Mouse (Mus musculus) embryonic facial prominence, embryonic 13.5 days (tissue): ENCODE data around the gene Rhbdd1. TPM values are rescaled to one million over a fixed set of nuclear protein-coding genes. Genes with fewer than 3 reads are reported as not detected.

Source experiments
- ATAC-seq: fragments of 200-750 bp; cut with Nextera tagmentation; 2 replicates; pipeline ENCODE4 v1.8.0; 2017; ENCODE audit warnings: low read depth; ENCODE audit not compliant: insufficient number of reproducible peaks, insufficient read depth, low FRiP score, low TSS enrichment
- H3K27ac ChIP-seq: fragments of 300-500 bp; sonication (generic); 2 replicates; pipeline ENCODE4 v1.5.1; 2015; ENCODE audit warnings: moderate library complexity, mild to moderate bottlenecking, inconsistent platforms
- H3K27me3 ChIP-seq: fragments of 300-500 bp; sonication (generic); 2 replicates; pipeline ENCODE4 v1.6.1; 2015; ENCODE audit warnings: mild to moderate bottlenecking, inconsistent platforms
- H3K36me3 ChIP-seq: fragments of 300-500 bp; sonication (generic); 2 replicates; pipeline ENCODE4 v1.6.1; 2015; ENCODE audit warnings: mild to moderate bottlenecking, inconsistent platforms
- H3K4me1 ChIP-seq: fragments of 300-500 bp; sonication (generic); 2 replicates; pipeline ENCODE4 v1.6.1; 2015; ENCODE audit warnings: inconsistent platforms
- H3K4me2 ChIP-seq: fragments of 300-500 bp; sonication (generic); 2 replicates; pipeline ENCODE4 v1.6.1; 2015; ENCODE audit warnings: moderate library complexity, mild to moderate bottlenecking, inconsistent platforms
- H3K4me3 ChIP-seq: fragments of 300-500 bp; sonication (generic); 2 replicates; pipeline ENCODE4 v1.5.1; 2015; ENCODE audit warnings: mild to moderate bottlenecking, inconsistent platforms
- H3K9ac ChIP-seq: fragments of 300-500 bp; sonication (generic); 2 replicates; pipeline ENCODE4 v1.6.1; 2015; ENCODE audit warnings: mild to moderate bottlenecking, inconsistent platforms
- H3K9me3 ChIP-seq: fragments of 300-500 bp; sonication (generic); 2 replicates; pipeline ENCODE4 v1.6.1; 2016; ENCODE audit warnings: inconsistent platforms
- WGBS: fragments of 180-500 bp; shearing (Covaris S2); methylation state at CpG from one replicate; pipeline ENCODE4 v1.1.7; 2015; ENCODE audit warnings: mixed read lengths; 5-methylcytosine and 5-hydroxymethylcytosine counted together
- polyA plus RNA-seq: library from polyadenylated mRNA; unstranded; fragments of >200 nt; fragmentation: Nextera tagmentation; extraction: Ambion mirVana; gene quantifications from 2 replicates; pipeline ENCODE4 v1.2.1, GENCODE M21; 2015

The Rhbdd1 gene
- polyA plus RNA-seq, 1 experiment from 2014 or later, result 6.3 TPM

GRCm38 (mm10) chr1:82292771-82293170, 23.5 kb upstream of the Rhbdd1 start:
- peak; percentile 39; the same call in 1 of the 2 replicates for ATAC-seq
- H3K36me3 ChIP-seq, result peaks cover 16% of the 10 kb centered on the region
- no peaks in the 10 kb centered on the region; the same call in 1 of the 2 replicates for H3K27me3 ChIP-seq
- WGBS, result 0% methylated on average over 13 of the region's 13 CpGs
- peak overlapping the region; percentile 82 for H3K4me2 ChIP-seq
- peak overlapping the region; percentile 87 for H3K9ac ChIP-seq
- H3K9me3 ChIP-seq, result no peaks in the 10 kb centered on the region
- H3K4me1 ChIP-seq, result peaks cover 36% of the 10 kb centered on the region
- H3K27ac ChIP-seq, result peak overlapping the region; percentile 98
- H3K4me3 ChIP-seq, result peak overlapping the region; percentile 71

- no peak for ATAC-seq
- H3K4me2 ChIP-seq, result no peak overlapping the region
- no peak overlapping the region for H3K27ac ChIP-seq
- H3K4me1 ChIP-seq, result peaks cover 23% of the 10 kb centered on the region
- WGBS, result 10% methylated on average over 6 of the region's 6 CpGs
- H3K9ac ChIP-seq, result no peak overlapping the region
- no peaks in the 10 kb centered on the region; the same call in 1 of the 2 replicates for H3K27me3 ChIP-seq
- H3K36me3 ChIP-seq, result peaks cover 2% of the 10 kb centered on the region
- no peak overlapping the region for H3K4me3 ChIP-seq
- no peaks in the 10 kb centered on the region for H3K9me3 ChIP-seq
Measured at GRCm38 (mm10) chr1:82294102-82294501, 22.1 kb upstream of the Rhbdd1 start.

- H3K4me3 ChIP-seq, result no peak overlapping the region
- no peaks in the 10 kb centered on the region for H3K4me1 ChIP-seq
- WGBS, result 28% methylated on average over 1 of the region's 1 CpGs
- H3K4me2 ChIP-seq, result no peak overlapping the region
- H3K36me3 ChIP-seq, result no peaks in the 10 kb centered on the region
- no peak overlapping the region for H3K27ac ChIP-seq
- no peaks in the 10 kb centered on the region for H3K9me3 ChIP-seq
- H3K27me3 ChIP-seq, result no peaks in the 10 kb centered on the region; the same call in 1 of the 2 replicates
- ATAC-seq, result no peak
- no peak overlapping the region for H3K9ac ChIP-seq
Measured at GRCm38 (mm10) chr1:82298586-82298985, 17.7 kb upstream of the Rhbdd1 start.

- ATAC-seq, result no peak
- Histone ChIP-seq H3K4me2 (no peak overlapping the region), H3K27me3 (no peaks in the 10 kb centered on the region), H3K4me3 (no peak overlapping the region), H3K27ac (no peak overlapping the region), H3K9me3 (no peaks in the 10 kb centered on the region), H3K36me3 (no peaks in the 10 kb centered on the region), H3K4me1 (no peaks in the 10 kb centered on the region), H3K9ac (no peak overlapping the region)
- 87% methylated on average over 3 of the region's 3 CpGs for WGBS
Measured at GRCm38 (mm10) chr1:82304483-82304882, 11.8 kb upstream of the Rhbdd1 start.

GRCm38 (mm10) chr1:82316746-82317126, 484 bp downstream of the Rhbdd1 start:
- Histone ChIP-seq H3K4me3 (peak overlapping the region; percentile 91), H3K27me3 (no peaks in the 10 kb centered on the region; the same call in 1 of the 2 replicates), H3K9ac (peak overlapping the region; percentile 95), H3K36me3 (no peaks in the 10 kb centered on the region), H3K4me1 (peaks cover 19% of the 10 kb centered on the region), H3K4me2 (peak overlapping the region; percentile 76), H3K27ac (peak overlapping the region; percentile 97), H3K9me3 (no peaks in the 10 kb centered on the region)
- ATAC-seq, result 0 out of 2 replicates have a peak, but pooled peaks have one; percentile 40
- under 1% methylated on average over 20 of the region's 26 CpGs for WGBS

DNA sequence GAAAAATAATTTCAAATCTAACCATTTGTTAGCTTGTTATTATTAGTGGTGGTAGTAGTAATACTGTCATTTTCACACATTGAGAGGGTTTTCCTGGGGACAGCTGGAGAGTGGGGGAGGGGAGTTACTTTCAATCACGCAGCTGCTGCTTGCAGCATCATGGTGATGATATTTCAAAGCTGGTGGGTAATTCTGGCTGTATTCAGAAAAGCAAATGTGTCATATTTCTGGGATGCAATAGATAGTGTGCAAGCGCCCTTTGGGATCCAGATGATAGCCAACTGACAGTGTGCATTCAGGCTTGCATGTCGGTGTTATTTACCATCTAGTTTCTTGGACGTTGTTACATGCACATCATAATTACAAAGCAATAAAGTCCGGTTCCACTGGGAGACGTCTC, 4.2 kb downstream of the Rhbdd1 start:
- no peak overlapping the region for H3K4me3 ChIP-seq
- 50% methylated on average over 6 of the region's 6 CpGs for WGBS
- peaks cover 19% of the 10 kb centered on the region for H3K4me1 ChIP-seq
- no peaks in the 10 kb centered on the region for H3K9me3 ChIP-seq
- ATAC-seq, result no peak
- H3K9ac ChIP-seq, result no peak overlapping the region
- no peak overlapping the region for H3K4me2 ChIP-seq
- H3K27ac ChIP-seq, result no peak overlapping the region
- H3K27me3 ChIP-seq, result no peaks in the 10 kb centered on the region
- H3K36me3 ChIP-seq, result no peaks in the 10 kb centered on the region

DNA sequence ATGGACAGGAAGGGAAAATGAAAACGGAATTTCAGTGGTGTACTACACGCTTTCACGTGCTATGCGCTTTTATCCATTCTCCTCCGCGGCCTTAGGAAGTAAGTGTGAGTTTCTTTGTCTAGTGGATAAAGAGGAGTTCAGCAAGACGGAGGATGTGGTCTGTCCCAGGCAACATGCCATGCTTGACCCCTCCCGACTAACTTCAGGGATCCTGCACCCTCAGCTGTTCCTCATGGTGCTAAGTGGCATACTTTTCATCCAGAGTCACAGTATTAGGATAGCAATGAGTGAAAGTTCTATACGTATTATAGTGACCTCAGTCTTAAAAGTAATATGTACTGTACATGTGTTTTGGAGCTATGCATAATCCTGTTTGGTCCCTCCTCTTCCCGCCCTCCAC, 4.6 kb downstream of the Rhbdd1 start:
- Histone ChIP-seq H3K27me3 (no peaks in the 10 kb centered on the region), H3K9ac (no peak overlapping the region), H3K9me3 (no peaks in the 10 kb centered on the region), H3K27ac (no peak overlapping the region), H3K4me3 (no peak overlapping the region), H3K4me2 (no peak overlapping the region), H3K36me3 (no peaks in the 10 kb centered on the region), H3K4me1 (peaks cover 18% of the 10 kb centered on the region)
- ATAC-seq, result no peak
- 81% methylated on average over 10 of the region's 10 CpGs for WGBS

GRCm38 (mm10) chr1:82321441-82321840, 5.2 kb downstream of the Rhbdd1 start:
- Histone ChIP-seq H3K27ac (no peak overlapping the region), H3K9me3 (no peaks in the 10 kb centered on the region), H3K4me2 (no peak overlapping the region), H3K4me1 (peaks cover 15% of the 10 kb centered on the region), H3K27me3 (no peaks in the 10 kb centered on the region), H3K4me3 (no peak overlapping the region), H3K9ac (no peak overlapping the region), H3K36me3 (no peaks in the 10 kb centered on the region)
- no peak for ATAC-seq
- WGBS, result 83% methylated on average over 1 of the region's 1 CpGs

DNA sequence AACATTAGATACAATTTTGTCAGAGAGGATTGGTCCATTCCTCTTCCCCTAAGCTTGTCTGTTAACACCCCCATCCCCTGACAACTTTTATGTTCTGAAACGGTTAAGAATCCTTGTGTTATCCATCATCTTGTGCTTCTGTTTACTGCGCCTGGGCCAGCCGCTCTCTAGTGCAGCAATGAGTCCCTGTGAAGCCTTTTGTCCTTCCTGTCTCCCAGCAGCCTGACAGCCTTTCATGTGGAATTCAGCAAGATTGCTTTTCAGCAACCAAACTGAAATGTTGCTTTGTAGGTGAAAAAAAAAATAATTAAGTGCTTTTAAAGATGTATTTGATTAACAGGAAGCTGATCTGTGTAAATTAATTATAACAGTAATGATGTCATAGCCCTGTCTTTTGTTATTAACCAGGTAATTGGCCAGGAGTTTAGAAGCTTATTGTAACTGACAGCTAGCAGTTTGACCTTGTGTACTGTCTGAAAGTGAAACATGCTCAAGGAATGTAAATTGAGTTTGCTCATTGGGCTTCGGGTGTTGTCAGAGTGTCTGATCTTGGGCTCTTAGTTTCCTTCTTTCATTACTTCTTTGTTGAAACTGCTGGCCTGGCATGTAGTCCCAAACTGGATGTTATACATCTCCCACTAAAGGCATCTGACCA, 8.0 kb downstream of the Rhbdd1 start:
- no peak overlapping the region for H3K9ac ChIP-seq
- 28% methylated on average over 4 of the region's 4 CpGs for whole genome bisulfite sequencing
- peaks cover 11% of the 10 kb centered on the region for H3K4me1 ChIP-seq
- H3K4me3 ChIP-seq, result no peak overlapping the region
- no peaks in the 10 kb centered on the region for H3K9me3 ChIP-seq
- no peaks in the 10 kb centered on the region for H3K27me3 ChIP-seq
- no peak overlapping the region for H3K27ac ChIP-seq
- H3K36me3 ChIP-seq, result no peaks in the 10 kb centered on the region
- H3K4me2 ChIP-seq, result no peak overlapping the region
- no peak for ATAC-seq

GRCm38 (mm10) chr1:82326120-82326519, 9.9 kb downstream of the Rhbdd1 start:
- Histone ChIP-seq H3K27me3 (no peaks in the 10 kb centered on the region), H3K4me1 (no peaks in the 10 kb centered on the region), H3K9ac (no peak overlapping the region), H3K36me3 (no peaks in the 10 kb centered on the region), H3K27ac (no peak overlapping the region), H3K9me3 (no peaks in the 10 kb centered on the region), H3K4me2 (no peak overlapping the region), H3K4me3 (no peak overlapping the region)
- ATAC-seq, result no peak
- 81% methylated on average over 5 of the region's 5 CpGs for WGBS

DNA sequence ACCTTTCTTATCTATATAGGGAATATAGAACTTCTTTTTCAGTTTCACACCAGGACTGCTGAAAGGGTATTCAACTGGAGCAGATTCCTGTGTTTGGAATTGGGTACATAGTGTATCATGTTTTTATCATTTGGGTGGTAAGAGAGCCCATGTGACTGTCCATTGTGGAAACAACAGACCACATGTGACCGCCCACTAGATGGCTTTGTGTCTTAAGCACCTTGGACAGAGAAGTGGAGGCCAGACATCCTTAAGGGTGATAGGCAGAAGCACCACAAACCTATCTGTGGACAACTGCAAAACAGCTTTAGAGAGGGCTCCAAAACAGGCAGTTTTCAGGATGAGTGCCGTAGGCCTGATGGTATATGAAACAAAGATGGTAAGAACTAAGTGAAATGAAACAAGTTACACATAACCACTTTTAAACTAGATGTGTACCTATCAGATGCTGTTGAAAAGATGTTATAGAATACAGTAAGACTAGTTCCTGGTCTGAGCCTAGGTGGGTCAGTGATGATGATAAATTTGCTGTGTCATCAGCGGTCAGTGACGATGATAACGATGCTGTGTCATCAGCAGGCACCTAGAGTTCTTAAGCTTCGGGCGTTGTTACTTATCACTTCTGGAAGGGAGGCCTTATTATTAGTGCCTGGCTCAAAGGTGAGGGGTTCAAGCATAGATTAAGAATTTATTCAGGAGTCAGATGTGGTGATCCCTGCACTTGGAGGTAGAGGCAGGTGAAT, 12.0 kb downstream of the Rhbdd1 start:
- Histone ChIP-seq H3K27ac (no peak overlapping the region), H3K9ac (no peak overlapping the region), H3K9me3 (no peaks in the 10 kb centered on the region), H3K4me1 (no peaks in the 10 kb centered on the region), H3K36me3 (no peaks in the 10 kb centered on the region), H3K27me3 (no peaks in the 10 kb centered on the region), H3K4me3 (no peak overlapping the region), H3K4me2 (no peak overlapping the region)
- WGBS, result 92% methylated on average over 7 of the region's 7 CpGs
- no peak for ATAC-seq
